Mouse (Mus musculus) G1E (cell line): ENCODE results near the gene Tom1l2.

ENCODE experiments used
- CTCF ChIP-seq: IDR thresholded peaks from 2 replicates; pipeline ENCODE4 v1.5.1; 2012; ENCODE audit warnings: low read depth, low read length, inconsistent platforms, mixed read lengths
- GATA1 ChIP-seq: IDR thresholded peaks from 2 replicates; pipeline ENCODE4 v1.6.1; 2012; ENCODE audit warnings: borderline replicate concordance, low read length, inconsistent platforms, mixed read lengths
- TAL1 ChIP-seq: conservative IDR thresholded peaks from 2 replicates; pipeline ENCODE4 v1.6.1; 2012; ENCODE audit warnings: low read depth, low read length, inconsistent platforms, mixed read lengths

DNA sequence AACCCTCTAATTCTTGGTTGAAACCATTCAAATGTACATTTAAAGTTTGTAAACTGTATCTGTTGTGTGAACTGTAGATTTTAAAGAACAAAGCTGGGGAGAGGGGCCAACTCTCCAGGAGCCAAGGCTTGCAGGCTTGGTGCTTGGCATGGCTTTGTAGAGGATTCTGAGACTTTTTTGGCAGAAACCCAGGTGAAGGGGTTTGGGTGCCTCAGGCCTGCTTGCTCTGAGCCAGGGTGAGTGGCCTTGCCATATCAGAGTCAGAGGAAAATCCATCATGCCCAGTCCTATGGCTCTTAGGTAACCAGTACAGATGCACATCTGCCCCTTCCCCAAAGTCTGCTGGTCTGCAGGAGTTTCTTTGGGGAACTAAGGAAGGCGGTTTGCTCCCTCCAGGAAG is 126.8 kb downstream of the Tom1l2 start:
- no peak for TF ChIP-seq CTCF
- TF ChIP-seq GATA1, result no peak
- no peak for TF ChIP-seq TAL1
